In genomic region chr19:5822174-5822833, GRCm38 (mm10) we compare ENCODE assay signal across 8 mouse cellular contexts. TPM values are rescaled to one million over a fixed set of nuclear protein-coding genes. Genes with fewer than 3 reads are reported as not detected.
DNase-seq lines count a peak whose midpoint lies in the region; ATAC-seq lines count a peak whose summit lies in the region.

No protein-coding gene starts in this region.

- no peak for ATAC-seq in neural tube, embryonic 13.5 days (ENCODE audit: low read depth)
- no peak for ATAC-seq in limb, embryonic 12.5 days (ENCODE audit: insufficient number of reproducible peaks, insufficient read depth, low FRiP score, low TSS enrichment, low read depth)

- WGBS in neural tube, embryonic 13.5 days, result 36% methylated on average over 12 of the region's 12 CpGs
- WGBS in heart, embryonic 10.5 days, result 32% methylated on average over 12 of the region's 12 CpGs
- 24% methylated on average over 12 of the region's 12 CpGs for WGBS in limb, embryonic 12.5 days

- H3K27ac ChIP-seq in neural tube, embryonic 13.5 days (replicated peaks), result peak overlapping the region; percentile 59; the same call in 1 of the 2 replicates
- peak overlapping the region; percentile 80 for H3K27ac ChIP-seq in heart, embryonic 10.5 days
- peak overlapping the region; percentile 50; the same call in 1 of the 2 replicates for H3K27ac ChIP-seq in limb, embryonic 12.5 days

- H3K27me3 ChIP-seq in neural tube, embryonic 13.5 days, result no peaks in the 10 kb centered on the region
- H3K27me3 ChIP-seq in heart, embryonic 10.5 days (ENCODE audit: insufficient read depth, poor library complexity, severe bottlenecking), result no peaks in the 10 kb centered on the region
- no peaks in the 10 kb centered on the region for H3K27me3 ChIP-seq in limb, embryonic 12.5 days

- no peaks in the 10 kb centered on the region for H3K9me3 ChIP-seq in neural tube, embryonic 13.5 days
- no peaks in the 10 kb centered on the region for H3K9me3 ChIP-seq in heart, embryonic 10.5 days
- H3K9me3 ChIP-seq in limb, embryonic 12.5 days, result no peaks in the 10 kb centered on the region

- H3K4me1 ChIP-seq in neural tube, embryonic 13.5 days (replicated peaks), result peaks cover 44% of the 10 kb centered on the region
- H3K4me1 ChIP-seq in heart, embryonic 10.5 days, result peaks cover 71% of the 10 kb centered on the region
- peaks cover 40% of the 10 kb centered on the region for H3K4me1 ChIP-seq in limb, embryonic 12.5 days (replicated peaks)

- H3K4me2 ChIP-seq in neural tube, embryonic 13.5 days, result no peak overlapping the region
- peak overlapping the region; percentile 11; the same call in 1 of the 2 replicates for H3K4me2 ChIP-seq in limb, embryonic 12.5 days

- H3K9ac ChIP-seq in neural tube, embryonic 13.5 days, result no peak overlapping the region
- no peak overlapping the region for H3K9ac ChIP-seq in limb, embryonic 12.5 days (replicated peaks)

- no peak overlapping the region for H3K4me3 ChIP-seq in neural tube, embryonic 13.5 days
- no peak overlapping the region for H3K4me3 ChIP-seq in heart, embryonic 10.5 days
- H3K4me3 ChIP-seq in limb, embryonic 12.5 days (replicated peaks), result no peak overlapping the region

- H3K36me3 ChIP-seq in neural tube, embryonic 13.5 days, result no peaks in the 10 kb centered on the region
- H3K36me3 ChIP-seq in heart, embryonic 10.5 days, result no peaks in the 10 kb centered on the region
- no peaks in the 10 kb centered on the region for H3K36me3 ChIP-seq in limb, embryonic 12.5 days

- peak; percentile 68 for DNase-seq in gastrocnemius, postnatal 25 days
- no peak for DNase-seq in gastrocnemius, adult 8-10 months (ENCODE audit: low spot score in 2 of 2)
- DNase-seq in neural tube, embryonic 10.5 days (ENCODE audit: extremely low spot score, low spot score), result no peak
- DNase-seq in heart, embryonic 10.5 days (ENCODE audit: low spot score), result no peak
- DNase-seq in urinary bladder, postnatal 36 days (ENCODE audit: low spot score in 2 of 2), result no peak
- DNase-seq in layer of hippocampus, postnatal 25 days (ENCODE audit: extremely low spot score in 1 of 2, low spot score in 1 of 2), result no peak

RNA-seq across cellular contexts. Expression of gene Scyl1, which starts 51.1 kb away (rescaled TPM):
- 10 to 100 TPM; 62.2 to 62.8 TPM for total RNA-seq in gastrocnemius, postnatal 25 days (2021)
- 10 to 100 TPM; 71.4 to 91.0 (median 82.6) TPM for total RNA-seq in gastrocnemius, adult 8-10 months (2022)
- polyA plus RNA-seq in neural tube, embryonic 13.5 days (2015; fragmentation: Nextera tagmentation; extraction: Ambion mirVana), result 66.7 and 69.8 TPM in 2 replicates
- polyA plus RNA-seq in heart, embryonic 10.5 days (2016; fragmentation: Nextera tagmentation; extraction: Ambion mirVana), result 74.4 and 75.2 TPM in 2 replicates
- 74.9 and 78.0 TPM in 2 replicates for polyA plus RNA-seq in limb, embryonic 12.5 days (2016; fragmentation: Nextera tagmentation; extraction: Ambion mirVana)
- total RNA-seq in layer of hippocampus, postnatal 25 days (2021), result 10 to 100 TPM; 68.6 to 71.8 TPM

RNA-seq across cellular contexts. Expression of gene Frmd8, which starts 52.8 kb away (rescaled TPM):
- 1 to 10 TPM; 3.7 to 6.4 TPM for total RNA-seq in gastrocnemius, postnatal 25 days (2021)
- 1 to 10 TPM; 2.7 to 4.5 (median 3.0) TPM for total RNA-seq in gastrocnemius, adult 8-10 months (2022)
- 21.1 and 23.3 TPM in 2 replicates for polyA plus RNA-seq in neural tube, embryonic 13.5 days (2015; fragmentation: Nextera tagmentation; extraction: Ambion mirVana)
- 40.6 and 46.3 TPM in 2 replicates for polyA plus RNA-seq in heart, embryonic 10.5 days (2016; fragmentation: Nextera tagmentation; extraction: Ambion mirVana)
- 37.2 and 41.4 TPM in 2 replicates for polyA plus RNA-seq in limb, embryonic 12.5 days (2016; fragmentation: Nextera tagmentation; extraction: Ambion mirVana)
- total RNA-seq in layer of hippocampus, postnatal 25 days (2021), result 10 to 100 TPM; 15.6 to 15.8 TPM

RNA-seq across cellular contexts. Expression of gene Slc25a45, which starts 55.3 kb away (rescaled TPM):
- 1 to 10 TPM in 1 of 2 experiments, under 1 TPM in 1; 0.59 to 1.3 TPM for total RNA-seq in gastrocnemius, postnatal 25 days (2021)
- 1 to 10 TPM in 3 of 4 experiments, under 1 TPM in 1; 0.80 to 1.3 (median 1.1) TPM for total RNA-seq in gastrocnemius, adult 8-10 months (2022)
- 1.6 and 2.3 TPM in 2 replicates for polyA plus RNA-seq in neural tube, embryonic 13.5 days (2015; fragmentation: Nextera tagmentation; extraction: Ambion mirVana)
- polyA plus RNA-seq in heart, embryonic 10.5 days (2016; fragmentation: Nextera tagmentation; extraction: Ambion mirVana), result 2.1 and 2.5 TPM in 2 replicates
- 1.2 and 2.1 TPM in 2 replicates for polyA plus RNA-seq in limb, embryonic 12.5 days (2016; fragmentation: Nextera tagmentation; extraction: Ambion mirVana)
- total RNA-seq in layer of hippocampus, postnatal 25 days (2021), result 1 to 10 TPM; 3.1 to 3.4 TPM
